Mouse (Mus musculus) CH12.LX (cell line): Measurements from ENCODE around the gene Ube2l3.
A peak's percentile ranks its signal among the peaks of the same experiment; 100 is the strongest.

Source experiments
- CHD1 ChIP-seq: IDR thresholded peaks from 2 replicates; pipeline ENCODE4 v1.6.1; 2012; ENCODE audit warnings: low read depth, low read length, improper control_type of control experiment, inconsistent platforms
- CTCF ChIP-seq, 2 experiments: IDR thresholded peaks in 1 of 2; conservative IDR thresholded peaks in 1 of 2; 2 replicates each; pipeline ENCODE4 v1.5.1; 2011 to 2012; ENCODE audit warnings: low read depth in 2 of 2, low read length in 2 of 2, improper control_type of control experiment in 1 of 2, inconsistent platforms in 1 of 2, mild to moderate bottlenecking in 1 of 2, moderate library complexity in 1 of 2
- EP300 ChIP-seq: IDR thresholded peaks from 2 replicates; pipeline ENCODE4 v1.6.1; 2011; ENCODE audit warnings: low read length, improper control_type of control experiment
- KAT2A ChIP-seq: IDR thresholded peaks from 2 replicates; pipeline ENCODE4 v1.6.1; 2012; ENCODE audit warnings: low read length, improper control_type of control experiment, inconsistent platforms; ENCODE audit not compliant: insufficient replicate concordance
- MAFK ChIP-seq: IDR thresholded peaks from 2 replicates; pipeline ENCODE4 v1.6.1; 2011; ENCODE audit warnings: low read length, improper control_type of control experiment; ENCODE audit not compliant: insufficient replicate concordance
- POLR2AphosphoS2 ChIP-seq: IDR thresholded peaks from 2 replicates; pipeline ENCODE4 v1.6.1; 2011; ENCODE audit warnings: low read depth, low read length, improper control_type of control experiment
- SIN3A ChIP-seq: IDR thresholded peaks from 2 replicates; pipeline ENCODE4 v1.6.1; 2012; ENCODE audit warnings: low read length, improper control_type of control experiment, inconsistent platforms
- ZNF384 ChIP-seq: IDR thresholded peaks from 2 replicates; pipeline ENCODE4 v1.6.1; 2012; ENCODE audit warnings: low read depth, low read length, improper control_type of control experiment, inconsistent platforms

DNA sequence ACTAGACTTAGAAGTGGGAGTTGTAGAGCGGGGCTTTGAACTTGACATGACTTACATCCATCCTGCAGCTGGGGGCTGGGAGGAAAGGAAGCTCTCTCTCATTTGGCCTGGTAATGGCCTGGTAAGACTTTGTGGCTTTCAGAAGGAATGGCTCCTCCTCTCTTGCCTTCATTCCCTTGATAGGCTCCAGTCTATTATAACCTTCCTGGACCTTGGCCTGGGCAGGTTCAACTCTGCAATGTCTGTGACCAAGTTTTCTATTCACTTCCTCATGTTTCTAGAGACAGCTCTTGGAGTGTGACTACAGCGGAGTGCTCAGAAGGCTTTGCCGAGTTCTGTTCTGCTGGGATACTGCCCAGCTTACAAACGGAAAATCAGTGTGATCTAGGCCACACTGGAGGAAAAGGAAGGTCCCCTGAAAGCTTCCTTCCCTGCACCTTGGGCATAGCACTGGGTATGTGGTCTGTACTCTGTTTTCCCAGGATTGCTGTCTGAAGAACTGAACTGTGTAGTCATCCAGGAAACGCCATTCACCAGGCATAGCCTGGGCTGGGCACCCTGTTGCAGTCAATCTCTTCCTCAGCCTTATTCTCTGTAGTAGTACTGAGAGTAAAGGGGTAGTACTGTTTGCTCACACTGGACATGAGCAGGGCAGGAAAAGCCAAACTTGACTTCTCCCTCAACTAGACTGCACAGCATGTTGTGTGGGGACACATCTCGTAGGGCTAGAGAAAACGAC lies 51.8 kb downstream of the Ube2l3 start:
- TF ChIP-seq MAFK (no peak), CHD1 (no peak), KAT2A (no peak), EP300 (no peak), SIN3A (no peak), ZNF384 (no peak), POLR2AphosphoS2 (peak; percentile 74), CTCF (conservative IDR thresholded peaks at IDR 0.05 in 1 of 2, IDR thresholded peaks at IDR 0.05 in 1 of 2; ENCODE audit: low read depth in 2 of 2, low read length in 2 of 2) (no peak)
